Mouse (Mus musculus) MEL (cell line): ENCODE results near the gene Tmpo.

ENCODE experiments used
- CTCF ChIP-seq, 3 experiments: IDR thresholded peaks in 2 of 3; conservative IDR thresholded peaks in 1 of 3; 2 replicates each; pipeline ENCODE4 v1.5.1; 2011 to 2012; ENCODE audit warnings: low read length in 3 of 3, low read depth in 2 of 3, mild to moderate bottlenecking in 2 of 3, improper control_type of control experiment in 1 of 3, inconsistent platforms in 1 of 3, mixed read lengths in 1 of 3, moderate library complexity in 1 of 3; ENCODE audit not compliant: control insufficient read depth in 1 of 3, insufficient read depth in 1 of 3, poor library complexity in 1 of 3, severe bottlenecking in 1 of 3
- E2F4 ChIP-seq: IDR thresholded peaks from 2 replicates; pipeline ENCODE4 v1.6.1; 2011; ENCODE audit warnings: low read depth, low read length, improper control_type of control experiment, borderline replicate concordance
- EP300 ChIP-seq, 2 experiments: IDR thresholded peaks; 2 replicates each; pipeline ENCODE4 v1.6.1; 2011; ENCODE audit warnings: improper control_type of control experiment in 2 of 2, low read length in 2 of 2, low read depth in 1 of 2, mild to moderate bottlenecking in 1 of 2
- KAT2A ChIP-seq: conservative IDR thresholded peaks from 2 replicates; pipeline ENCODE4 v1.6.1; 2012; ENCODE audit warnings: low read depth, low read length, improper control_type of control experiment, inconsistent platforms
- MYB ChIP-seq: IDR thresholded peaks from 2 replicates; pipeline ENCODE4 v1.6.1; 2011; ENCODE audit warnings: mild to moderate bottlenecking, low read depth, low read length, improper control_type of control experiment
- MYC ChIP-seq: IDR thresholded peaks from 2 replicates; pipeline ENCODE4 v1.6.1; 2011; ENCODE audit warnings: low read depth, mild to moderate bottlenecking, low read length, improper control_type of control experiment, moderate library complexity
- NRF1 ChIP-seq: IDR thresholded peaks from 2 replicates; pipeline ENCODE4 v1.6.1; 2014; ENCODE audit warnings: low read depth, mild to moderate bottlenecking, inconsistent platforms, low read length, improper control_type of control experiment, moderate library complexity; ENCODE audit not compliant: poor library complexity, insufficient read depth, severe bottlenecking
- POLR2A ChIP-seq, 2 experiments: IDR thresholded peaks; 2 replicates each; pipeline ENCODE4 v1.6.1; 2011 to 2012; ENCODE audit warnings: low read length in 2 of 2, mild to moderate bottlenecking in 2 of 2, control low read depth in 1 of 2, improper control_type of control experiment in 1 of 2, low read depth in 1 of 2, moderate library complexity in 1 of 2; ENCODE audit not compliant: control insufficient read depth in 1 of 2, insufficient read depth in 1 of 2, poor library complexity in 1 of 2

DNA sequence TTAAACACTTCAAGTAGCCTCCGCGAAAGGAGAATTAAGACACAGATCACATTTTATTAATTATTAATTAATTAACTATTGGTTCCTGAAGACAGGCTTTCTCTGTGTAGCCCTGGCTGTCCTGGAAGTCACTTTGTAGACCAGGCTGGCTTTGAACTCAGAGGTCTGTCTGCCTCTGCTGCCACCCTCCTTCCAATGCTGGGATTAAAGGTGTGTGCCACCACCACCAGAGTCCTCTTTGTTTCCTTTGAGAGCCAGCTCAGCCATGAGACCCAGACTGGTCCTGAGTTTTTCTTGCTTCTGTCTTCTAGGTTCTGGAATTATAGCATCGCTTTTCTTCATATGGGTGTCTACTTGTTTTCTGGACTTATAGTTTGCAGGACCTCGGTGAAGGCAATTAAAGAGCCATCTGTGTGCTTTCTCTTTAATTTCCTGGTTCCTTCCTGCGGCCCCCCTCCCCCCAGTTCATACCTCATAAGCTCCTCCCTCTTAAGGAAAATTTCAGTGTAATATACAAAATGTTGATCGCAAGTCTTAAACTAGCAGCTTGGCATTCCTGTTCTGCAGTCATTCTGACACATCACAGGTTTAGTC, 47.9 kb upstream of the Tmpo start:
- TF ChIP-seq E2F4: no peak
- TF ChIP-seq MYB: no peak
- no peak for TF ChIP-seq CTCF (IDR thresholded peaks at IDR 0.05 in 2 of 3, conservative IDR thresholded peaks at IDR 0.05 in 1 of 3; ENCODE audit: control insufficient read depth in 1 of 3, insufficient read depth in 1 of 3, low read depth in 2 of 3, low read length in 3 of 3, poor library complexity in 1 of 3, severe bottlenecking in 1 of 3)
- no peak for TF ChIP-seq POLR2A (IDR thresholded peaks at IDR 0.05; ENCODE audit: control insufficient read depth in 1 of 2, insufficient read depth in 1 of 2, low read depth in 1 of 2, low read length in 2 of 2, poor library complexity in 1 of 2)
- no peak for TF ChIP-seq NRF1
- TF ChIP-seq EP300 (IDR thresholded peaks at IDR 0.05; ENCODE audit: low read depth in 1 of 2, low read length in 2 of 2): no peak
- TF ChIP-seq KAT2A: no peak
- no peak for TF ChIP-seq MYC
